Mouse (Mus musculus) heart, embryonic 16.5 days (tissue): ENCODE results near the gene Hist1h3f. TPM values are rescaled to one million over a fixed set of nuclear protein-coding genes. Genes with fewer than 3 reads are reported as not detected.

Experiments used
- ATAC-seq: fragments of 200-750 bp; cut with Nextera tagmentation; replicated peaks from 2 replicates; pipeline ENCODE4 v1.8.0; 2017; ENCODE audit warnings: moderate number of reproducible peaks; ENCODE audit not compliant: insufficient read depth, low FRiP score; ENCODE audit errors: extremely low read depth
- H3K27ac ChIP-seq: fragments of 300-500 bp; sonication (generic); 2 replicates; pipeline ENCODE4 v1.5.1; 2014; ENCODE audit warnings: mild to moderate bottlenecking, low read length, control low read depth, moderate library complexity
- H3K27me3 ChIP-seq: fragments of 300-500 bp; sonication (generic); 2 replicates; pipeline ENCODE4 v1.6.1; 2014; ENCODE audit warnings: low read length, mixed read lengths; ENCODE audit not compliant: control insufficient read depth, insufficient read depth
- H3K36me3 ChIP-seq: fragments of 300-500 bp; sonication (generic); 2 replicates; pipeline ENCODE4 v1.6.1; 2014; ENCODE audit not compliant: control insufficient read depth, insufficient read depth
- H3K4me1 ChIP-seq: fragments of 300-500 bp; sonication (generic); 2 replicates; pipeline ENCODE4 v1.6.1; 2014; ENCODE audit warnings: low read length, mixed read lengths; ENCODE audit not compliant: control insufficient read depth, insufficient read depth
- H3K4me2 ChIP-seq: fragments of 300-500 bp; sonication (generic); 2 replicates; pipeline ENCODE4 v1.6.1; 2014; ENCODE audit warnings: low read depth, mild to moderate bottlenecking, control low read depth, low read length
- H3K4me3 ChIP-seq: fragments of 300-500 bp; sonication (generic); 2 replicates; pipeline ENCODE4 v1.5.1; 2014; ENCODE audit warnings: mild to moderate bottlenecking, control low read depth, low read length
- H3K9ac ChIP-seq: fragments of 300-500 bp; sonication (generic); 2 replicates; pipeline ENCODE4 v1.6.1; 2014; ENCODE audit warnings: low read length, control low read depth
- H3K9me3 ChIP-seq: fragments of 300-500 bp; sonication (generic); replicated peaks from 2 replicates; pipeline ENCODE4 v1.6.1; 2016; ENCODE audit warnings: low read length; ENCODE audit not compliant: control insufficient read depth
- WGBS: fragments of 180-500 bp; shearing (Covaris S2); extraction: QIAGEN DNeasy Blood & Tissue Kit; methylation state at CpG from one replicate; pipeline ENCODE4 v1.1.7; 2014; 5-methylcytosine and 5-hydroxymethylcytosine counted together
- polyA plus RNA-seq: library from polyadenylated mRNA; unstranded; fragments of >200 nt; fragmentation: Nextera tagmentation; extraction: Ambion mirVana; gene quantifications from 2 replicates; pipeline ENCODE4 v1.2.1, GENCODE M21; 2015

The Hist1h3f gene
- polyA plus RNA-seq = 0.20 and 0.37 TPM in 2 replicates

GRCm38 (mm10) chr13:23543965-23544786, at the start of gene Hist1h3f:
TSS of gene Hist1h3f (plus strand) at chr13:23544052.
- peak within 1 kb of the TSS; percentile 92 for H3K27ac ChIP-seq
- WGBS = under 1% methylated on average over 25 of the region's 45 CpGs
- peak within 1 kb of the TSS; percentile 63 for H3K4me3 ChIP-seq
- peak within 1 kb of the TSS; percentile 75 for H3K9ac ChIP-seq
- H3K27me3 ChIP-seq = no peaks in the 10 kb centered on the region
- H3K36me3 ChIP-seq = no peaks in the 10 kb centered on the region
- H3K9me3 ChIP-seq = no peaks in the 10 kb centered on the region
- peak; percentile 92 for ATAC-seq
- H3K4me2 ChIP-seq = peak within 1 kb of the TSS; percentile 87
- peaks cover 4% of the 10 kb centered on the region for H3K4me1 ChIP-seq

DNA sequence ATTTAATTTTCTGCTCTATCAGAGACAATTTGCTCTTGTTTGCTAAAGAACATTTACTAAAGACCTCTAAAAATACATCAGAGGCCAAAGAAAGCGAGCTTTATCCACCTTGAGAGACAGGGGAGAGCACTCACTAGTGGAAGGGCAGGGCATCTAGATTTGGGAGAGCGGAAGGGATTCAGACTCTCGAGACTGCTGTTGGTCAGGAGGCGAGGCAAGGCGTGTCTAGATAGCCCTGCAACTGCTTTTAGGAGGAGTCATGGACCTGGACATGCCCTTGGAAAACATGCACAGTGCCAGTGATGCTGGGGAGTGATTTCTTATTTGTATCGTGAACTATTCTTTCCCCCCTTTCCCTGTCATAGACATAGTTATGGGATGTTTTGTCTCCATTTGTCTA, 48.3 kb upstream of the Hist1h3f start:
- Histone ChIP-seq H3K4me2 (no peak overlapping the region), H3K4me1 (peaks cover 20% of the 10 kb centered on the region)
- WGBS = 75% methylated on average over 6 of the region's 6 CpGs

GRCm38 (mm10) chr13:23497656-23498321, 46.1 kb upstream of the Hist1h3f start:
- Histone ChIP-seq H3K4me3 (peak overlapping the region; percentile 50), H3K27me3 (no peaks in the 10 kb centered on the region), H3K4me1 (peaks cover 14% of the 10 kb centered on the region), H3K9me3 (no peaks in the 10 kb centered on the region), H3K9ac (no peak overlapping the region), H3K4me2 (peak overlapping the region; percentile 72), H3K36me3 (no peaks in the 10 kb centered on the region), H3K27ac (no peak overlapping the region)
- WGBS = 10% methylated on average over 19 of the region's 19 CpGs
- no peak for ATAC-seq

More for the DNA sequence above, 48.3 kb upstream of the Hist1h3f start:
- Histone ChIP-seq H3K36me3 (no peaks in the 10 kb centered on the region), H3K4me3 (no peak overlapping the region), H3K27ac (no peak overlapping the region), H3K27me3 (no peaks in the 10 kb centered on the region), H3K9me3 (no peaks in the 10 kb centered on the region), H3K9ac (no peak overlapping the region)
- ATAC-seq = no peak

DNA sequence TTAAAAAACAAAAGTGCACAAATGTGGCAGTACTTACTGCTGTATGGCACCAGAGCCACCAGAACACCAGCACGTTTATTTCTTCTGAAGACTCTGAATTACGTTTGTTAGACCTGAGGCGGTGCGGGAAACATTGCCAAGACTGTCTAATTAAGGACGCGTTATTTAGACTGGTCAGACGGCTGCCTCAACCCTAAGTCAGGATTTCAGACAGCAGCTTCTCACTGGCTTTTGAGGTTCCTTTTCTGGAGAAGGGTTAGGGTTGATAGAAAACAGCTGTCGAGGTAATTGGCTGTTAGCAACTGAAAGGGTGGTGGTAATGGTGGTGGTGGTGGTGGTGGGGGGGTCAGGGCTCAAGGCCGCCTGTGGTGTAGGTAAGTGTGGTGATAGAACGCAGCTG, 45.2 kb upstream of the Hist1h3f start:
- H3K4me1 ChIP-seq = peaks cover 14% of the 10 kb centered on the region
- no peaks in the 10 kb centered on the region for H3K9me3 ChIP-seq
- H3K4me3 ChIP-seq = peak overlapping the region; percentile 50
- H3K4me2 ChIP-seq = peak overlapping the region; percentile 72
- no peaks in the 10 kb centered on the region for H3K27me3 ChIP-seq
- WGBS = 7% methylated on average over 10 of the region's 10 CpGs
- H3K27ac ChIP-seq = no peak overlapping the region
- H3K36me3 ChIP-seq = no peaks in the 10 kb centered on the region
- no peak for ATAC-seq
- peak overlapping the region; percentile 31 for H3K9ac ChIP-seq

DNA sequence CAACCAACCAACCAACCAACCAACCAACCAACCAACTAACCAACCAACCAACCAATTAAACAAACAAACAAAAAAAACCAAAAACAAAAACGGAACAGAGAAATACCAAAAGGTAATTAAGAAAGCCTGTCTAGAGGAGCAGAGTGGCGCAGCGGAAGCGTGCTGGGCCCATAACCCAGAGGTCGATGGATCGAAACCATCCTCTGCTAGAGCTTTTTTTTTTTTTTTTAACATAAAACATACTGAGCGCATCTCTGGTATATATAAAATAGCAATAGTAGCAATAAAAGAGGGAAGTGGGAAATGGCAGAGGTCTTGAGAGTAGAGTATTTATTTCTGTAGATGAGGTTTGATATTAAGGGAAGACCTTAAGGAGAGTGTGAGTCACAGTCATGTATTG, 43.9 kb upstream of the Hist1h3f start:
- Histone ChIP-seq H3K4me3 (no peak overlapping the region), H3K9ac (no peak overlapping the region), H3K4me2 (no peak overlapping the region), H3K9me3 (no peaks in the 10 kb centered on the region), H3K27me3 (no peaks in the 10 kb centered on the region), H3K36me3 (no peaks in the 10 kb centered on the region), H3K27ac (no peak overlapping the region), H3K4me1 (peaks cover 15% of the 10 kb centered on the region)
- 24% methylated on average over 7 of the region's 7 CpGs for WGBS
- no peak for ATAC-seq

- ATAC-seq = no peak; the same call in 1 of the 2 replicates
- H3K27me3 ChIP-seq = no peaks in the 10 kb centered on the region
- no peak overlapping the region for H3K27ac ChIP-seq
- no peaks in the 10 kb centered on the region for H3K9me3 ChIP-seq
- H3K4me2 ChIP-seq = no peak overlapping the region
- H3K4me1 ChIP-seq = peaks cover 21% of the 10 kb centered on the region
- H3K9ac ChIP-seq = no peak overlapping the region
- H3K4me3 ChIP-seq = no peak overlapping the region
- WGBS = 6% methylated on average over 17 of the region's 17 CpGs
- no peaks in the 10 kb centered on the region for H3K36me3 ChIP-seq
Measured at GRCm38 (mm10) chr13:23500424-23501200, 43.2 kb upstream of the Hist1h3f start.

GRCm38 (mm10) chr13:23501511-23501910, 42.3 kb upstream of the Hist1h3f start:
- no peak overlapping the region for H3K9ac ChIP-seq
- no peaks in the 10 kb centered on the region for H3K9me3 ChIP-seq
- no peak overlapping the region for H3K27ac ChIP-seq
- H3K4me2 ChIP-seq = peak overlapping the region; percentile 38
- H3K4me3 ChIP-seq = peak overlapping the region; percentile 24
- ATAC-seq = no peak
- peaks cover 26% of the 10 kb centered on the region for H3K4me1 ChIP-seq
- H3K36me3 ChIP-seq = no peaks in the 10 kb centered on the region
- 33% methylated on average over 5 of the region's 5 CpGs for WGBS
- H3K27me3 ChIP-seq = no peaks in the 10 kb centered on the region

DNA sequence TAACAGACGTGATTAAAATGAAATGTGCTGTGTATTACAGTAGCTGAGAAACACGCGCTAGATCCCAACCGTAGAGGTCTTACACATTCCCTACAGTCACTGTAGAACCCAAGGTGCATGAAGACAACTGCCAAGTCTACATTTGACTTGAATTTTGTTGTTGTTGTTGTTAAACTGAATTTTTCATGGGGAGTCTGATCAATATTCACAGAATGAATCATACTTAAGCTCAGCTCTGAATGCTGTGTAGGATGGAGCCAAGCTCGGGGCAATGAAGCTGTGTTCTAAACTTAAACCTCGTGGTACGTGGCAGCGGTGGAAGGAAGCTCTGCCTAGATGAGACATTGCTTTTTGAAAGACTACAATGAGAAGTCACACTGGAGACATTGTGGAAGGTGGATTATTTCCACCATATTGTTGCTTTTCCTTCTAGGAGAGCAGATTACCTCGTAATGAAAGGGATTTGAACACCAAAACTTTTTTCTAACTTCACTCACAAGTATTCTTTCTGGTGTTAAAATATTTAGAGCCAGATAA, 41.8 kb upstream of the Hist1h3f start:
- no peaks in the 10 kb centered on the region for H3K36me3 ChIP-seq
- H3K9ac ChIP-seq = no peak overlapping the region
- no peak overlapping the region for H3K27ac ChIP-seq
- no peaks in the 10 kb centered on the region for H3K9me3 ChIP-seq
- no peaks in the 10 kb centered on the region for H3K27me3 ChIP-seq
- 39% methylated on average over 9 of the region's 9 CpGs for WGBS
- H3K4me3 ChIP-seq = peak overlapping the region; percentile 24
- no peak for ATAC-seq
- peak overlapping the region; percentile 38 for H3K4me2 ChIP-seq
- H3K4me1 ChIP-seq = peaks cover 26% of the 10 kb centered on the region
